Mouse (Mus musculus): ENCODE measurements around the gene Vwa2. TPM values are rescaled to one million over a fixed set of nuclear protein-coding genes. Genes with fewer than 3 reads are reported as not detected.

The Vwa2 gene
- polyA plus RNA-seq, 1 experiment from 2014 or later: 0.23 TPM

- H3K4me2 ChIP-seq: no peak overlapping the region
- no peaks in the 10 kb centered on the region for H3K9me3 ChIP-seq (replicated peaks)
- 64% methylated on average over 11 of the region's 11 CpGs for WGBS
- no peak for ATAC-seq
- H3K4me3 ChIP-seq: no peak overlapping the region
- H3K27ac ChIP-seq: no peak overlapping the region
- no peaks in the 10 kb centered on the region for H3K36me3 ChIP-seq (ENCODE audit: poor library complexity, severe bottlenecking)
- H3K4me1 ChIP-seq: no peaks in the 10 kb centered on the region
- no peak overlapping the region for H3K9ac ChIP-seq
- no peaks in the 10 kb centered on the region for H3K27me3 ChIP-seq
These were observed 36.5 kb downstream of the Vwa2 start for GRCm38 (mm10) chr19:56910561-56910960.

- WGBS: 89% methylated on average over 4 of the region's 4 CpGs
- no peak for ATAC-seq
- Histone ChIP-seq H3K9me3 (replicated peaks) (no peaks in the 10 kb centered on the region), H3K36me3 (ENCODE audit: poor library complexity, severe bottlenecking) (no peaks in the 10 kb centered on the region), H3K27me3 (no peaks in the 10 kb centered on the region), H3K4me3 (no peak overlapping the region), H3K4me2 (no peak overlapping the region), H3K4me1 (no peaks in the 10 kb centered on the region), H3K9ac (no peak overlapping the region), H3K27ac (no peak overlapping the region)
These were observed 39.7 kb downstream of the Vwa2 start for GRCm38 (mm10) chr19:56913761-56914160.

- Histone ChIP-seq H3K27me3 (no peaks in the 10 kb centered on the region), H3K27ac (no peak overlapping the region), H3K36me3 (ENCODE audit: poor library complexity, severe bottlenecking) (no peaks in the 10 kb centered on the region), H3K9ac (no peak overlapping the region), H3K4me3 (no peak overlapping the region), H3K4me2 (no peak overlapping the region), H3K9me3 (replicated peaks) (no peaks in the 10 kb centered on the region), H3K4me1 (no peaks in the 10 kb centered on the region)
- no peak for ATAC-seq
- WGBS: 91% methylated on average over 3 of the region's 3 CpGs
These were observed 40.6 kb downstream of the Vwa2 start for GRCm38 (mm10) chr19:56914658-56915057.

- Histone ChIP-seq H3K27me3 (no peaks in the 10 kb centered on the region), H3K36me3 (ENCODE audit: poor library complexity, severe bottlenecking) (no peaks in the 10 kb centered on the region), H3K4me2 (no peak overlapping the region), H3K4me3 (no peak overlapping the region), H3K27ac (no peak overlapping the region), H3K9me3 (replicated peaks) (no peaks in the 10 kb centered on the region), H3K4me1 (no peaks in the 10 kb centered on the region), H3K9ac (no peak overlapping the region)
- WGBS: 50% methylated on average over 6 of the region's 6 CpGs
- no peak for ATAC-seq
These were observed 41.0 kb downstream of the Vwa2 start for GRCm38 (mm10) chr19:56915084-56915483.

- Histone ChIP-seq H3K27me3 (no peaks in the 10 kb centered on the region), H3K9ac (no peak overlapping the region), H3K4me1 (no peaks in the 10 kb centered on the region), H3K36me3 (ENCODE audit: poor library complexity, severe bottlenecking) (no peaks in the 10 kb centered on the region), H3K9me3 (replicated peaks) (no peaks in the 10 kb centered on the region), H3K4me3 (no peak overlapping the region), H3K4me2 (no peak overlapping the region), H3K27ac (no peak overlapping the region)
- ATAC-seq: peak; percentile 74; the same call in 1 of the 2 replicates
- WGBS: 27% methylated on average over 7 of the region's 7 CpGs
These were observed 45.6 kb downstream of the Vwa2 start for GRCm38 (mm10) chr19:56919628-56920027.

- Histone ChIP-seq H3K27me3 (no peaks in the 10 kb centered on the region), H3K27ac (no peak overlapping the region), H3K9me3 (replicated peaks) (no peaks in the 10 kb centered on the region), H3K4me1 (no peaks in the 10 kb centered on the region), H3K4me3 (no peak overlapping the region), H3K9ac (no peak overlapping the region), H3K36me3 (ENCODE audit: poor library complexity, severe bottlenecking) (no peaks in the 10 kb centered on the region), H3K4me2 (no peak overlapping the region)
- no peak for ATAC-seq
- 88% methylated on average over 13 of the region's 13 CpGs for WGBS
These were observed 46.2 kb downstream of the Vwa2 start for GRCm38 (mm10) chr19:56920232-56920631.

GRCm38 (mm10) chr19:56921744-56922143, 47.7 kb downstream of the Vwa2 start:
- 77% methylated on average over 5 of the region's 5 CpGs for WGBS
- H3K36me3 ChIP-seq (ENCODE audit: poor library complexity, severe bottlenecking): no peaks in the 10 kb centered on the region
- no peak overlapping the region for H3K27ac ChIP-seq
- no peaks in the 10 kb centered on the region for H3K9me3 ChIP-seq (replicated peaks)
- no peak overlapping the region for H3K4me3 ChIP-seq
- ATAC-seq: no peak
- H3K27me3 ChIP-seq: no peaks in the 10 kb centered on the region
- H3K4me1 ChIP-seq: no peaks in the 10 kb centered on the region
- no peak overlapping the region for H3K9ac ChIP-seq
- no peak overlapping the region for H3K4me2 ChIP-seq

- Histone ChIP-seq H3K9ac (no peak overlapping the region), H3K27me3 (no peaks in the 10 kb centered on the region), H3K4me3 (no peak overlapping the region), H3K27ac (no peak overlapping the region), H3K4me2 (no peak overlapping the region), H3K36me3 (ENCODE audit: poor library complexity, severe bottlenecking) (no peaks in the 10 kb centered on the region), H3K4me1 (no peaks in the 10 kb centered on the region), H3K9me3 (replicated peaks) (no peaks in the 10 kb centered on the region)
- 83% methylated on average over 3 of the region's 3 CpGs for WGBS
- ATAC-seq: no peak
These were observed 55.3 kb downstream of the Vwa2 start for GRCm38 (mm10) chr19:56929392-56929791.

GRCm38 (mm10) chr19:56930029-56930428, 56.0 kb downstream of the Vwa2 start:
- Histone ChIP-seq H3K4me2 (no peak overlapping the region), H3K27me3 (no peaks in the 10 kb centered on the region), H3K4me3 (no peak overlapping the region), H3K9me3 (replicated peaks) (no peaks in the 10 kb centered on the region), H3K36me3 (ENCODE audit: poor library complexity, severe bottlenecking) (no peaks in the 10 kb centered on the region), H3K9ac (no peak overlapping the region), H3K27ac (no peak overlapping the region), H3K4me1 (no peaks in the 10 kb centered on the region)
- no peak for ATAC-seq
- 86% methylated on average over 9 of the region's 9 CpGs for WGBS

GRCm38 (mm10) chr19:56933800-56934199, 59.8 kb downstream of the Vwa2 start:
- Histone ChIP-seq H3K4me1 (no peaks in the 10 kb centered on the region), H3K36me3 (ENCODE audit: poor library complexity, severe bottlenecking) (no peaks in the 10 kb centered on the region), H3K9me3 (replicated peaks) (no peaks in the 10 kb centered on the region), H3K27ac (no peak overlapping the region), H3K9ac (no peak overlapping the region), H3K27me3 (no peaks in the 10 kb centered on the region), H3K4me3 (no peak overlapping the region), H3K4me2 (no peak overlapping the region)
- ATAC-seq: no peak
- 91% methylated on average over 3 of the region's 3 CpGs for WGBS

GRCm38 (mm10) chr19:56935111-56935510, 61.1 kb downstream of the Vwa2 start:
- Histone ChIP-seq H3K4me2 (no peak overlapping the region), H3K36me3 (ENCODE audit: poor library complexity, severe bottlenecking) (no peaks in the 10 kb centered on the region), H3K4me1 (no peaks in the 10 kb centered on the region), H3K27me3 (no peaks in the 10 kb centered on the region), H3K27ac (no peak overlapping the region), H3K9me3 (replicated peaks) (no peaks in the 10 kb centered on the region), H3K4me3 (no peak overlapping the region), H3K9ac (no peak overlapping the region)
- WGBS: 88% methylated on average over 6 of the region's 6 CpGs
- no peak for ATAC-seq

- Histone ChIP-seq H3K9me3 (replicated peaks) (no peaks in the 10 kb centered on the region), H3K27me3 (no peaks in the 10 kb centered on the region), H3K36me3 (ENCODE audit: poor library complexity, severe bottlenecking) (no peaks in the 10 kb centered on the region), H3K4me1 (no peaks in the 10 kb centered on the region), H3K4me2 (no peak overlapping the region), H3K9ac (no peak overlapping the region), H3K27ac (no peak overlapping the region), H3K4me3 (no peak overlapping the region)
- WGBS: 82% methylated on average over 7 of the region's 7 CpGs
- no peak for ATAC-seq
These were observed 61.7 kb downstream of the Vwa2 start for GRCm38 (mm10) chr19:56935777-56936176.

- Histone ChIP-seq H3K4me3 (no peak overlapping the region), H3K27me3 (no peaks in the 10 kb centered on the region), H3K4me1 (no peaks in the 10 kb centered on the region), H3K9me3 (replicated peaks) (no peaks in the 10 kb centered on the region), H3K27ac (no peak overlapping the region), H3K36me3 (ENCODE audit: poor library complexity, severe bottlenecking) (no peaks in the 10 kb centered on the region), H3K4me2 (no peak overlapping the region), H3K9ac (no peak overlapping the region)
- WGBS: 94% methylated on average over 8 of the region's 8 CpGs
- no peak for ATAC-seq
These were observed 62.2 kb downstream of the Vwa2 start for GRCm38 (mm10) chr19:56936253-56936652.
